Mouse (Mus musculus) limb, embryonic 14.5 days (tissue): ENCODE measurements around the gene Polm. TPM values are rescaled to one million over a fixed set of nuclear protein-coding genes. Genes with fewer than 3 reads are reported as not detected.

Source experiments
- ATAC-seq: fragments of 200-750 bp; cut with Nextera tagmentation; 2 replicates; pipeline ENCODE4 v1.8.0; 2017; ENCODE audit warnings: low read depth, moderate number of reproducible peaks, moderate TSS enrichment; ENCODE audit not compliant: low FRiP score
- DNase-seq: peaks from one replicate; pipeline ENCODE4 v3.0.0-alpha.2; 2015; ENCODE audit warnings: low spot score
- H3K27ac ChIP-seq: fragments of 300-500 bp; sonication (generic); replicated peaks from 2 replicates; pipeline ENCODE4 v1.5.1; 2014; ENCODE audit warnings: low read depth, mild to moderate bottlenecking, low read length, moderate library complexity, mixed read lengths
- H3K27me3 ChIP-seq: fragments of 300-500 bp; sonication (generic); 2 replicates; pipeline ENCODE4 v1.6.1; 2014; ENCODE audit warnings: low read length, mixed read lengths; ENCODE audit not compliant: control insufficient read depth, insufficient read depth
- H3K36me3 ChIP-seq: fragments of 300-500 bp; sonication (generic); 2 replicates; pipeline ENCODE4 v1.6.1; 2014; ENCODE audit warnings: mild to moderate bottlenecking, low read length, moderate library complexity, mixed read lengths; ENCODE audit not compliant: control insufficient read depth, insufficient read depth
- H3K4me1 ChIP-seq: fragments of 300-500 bp; sonication (generic); 2 replicates; pipeline ENCODE4 v1.6.1; 2014; ENCODE audit warnings: antibody characterized with exemption, low read length, mixed read lengths; ENCODE audit not compliant: control insufficient read depth, insufficient read depth
- H3K4me2 ChIP-seq: fragments of 300-500 bp; sonication (generic); replicated peaks from 2 replicates; pipeline ENCODE4 v1.6.1; 2014; ENCODE audit warnings: low read depth, mild to moderate bottlenecking, low read length, moderate library complexity; ENCODE audit not compliant: severe bottlenecking
- H3K4me3 ChIP-seq: fragments of 300-500 bp; sonication (generic); replicated peaks from 2 replicates; pipeline ENCODE4 v1.5.1; 2014; ENCODE audit warnings: low read length
- H3K9ac ChIP-seq: fragments of 300-500 bp; sonication (generic); 2 replicates; pipeline ENCODE4 v1.6.1; 2014; ENCODE audit warnings: mild to moderate bottlenecking, low read depth, low read length, moderate library complexity; ENCODE audit not compliant: severe bottlenecking
- H3K9me3 ChIP-seq: fragments of 300-500 bp; sonication (generic); 2 replicates; pipeline ENCODE4 v1.6.1; 2016; ENCODE audit warnings: low read length; ENCODE audit not compliant: control insufficient read depth
- POLR2A ChIP-seq: fragments of 200-500 bp; IDR thresholded peaks from 2 replicates; pipeline ENCODE4 v1.8.0; 2012; ENCODE audit warnings: inconsistent platforms, mild to moderate bottlenecking, moderate library complexity, borderline replicate concordance; ENCODE audit not compliant: insufficient read depth, insufficient read length; ENCODE audit errors: extremely low read depth
- WGBS: fragments of 180-500 bp; shearing (Covaris S2); extraction: QIAGEN DNeasy Blood & Tissue Kit; methylation state at CpG from one replicate; pipeline ENCODE4 v1.1.7; 2014; 5-methylcytosine and 5-hydroxymethylcytosine counted together
- polyA plus RNA-seq, 2 experiments: library from polyadenylated mRNA; depleted of rRNA in 1 of 2; stranded (reverse) in 1 of 2; unstranded in 1 of 2; fragments of >200 nt; fragmentation: Nextera tagmentation in 1 of 2; extraction: Ambion mirVana in 1 of 2; gene quantifications; 2 replicates each; pipeline versions ENCODE4 v1.2.1 to v1.2.3; 2012 to 2014

The Polm gene
- polyA plus RNA-seq, 2 experiments: 11.1 to 29.5 TPM

DNA sequence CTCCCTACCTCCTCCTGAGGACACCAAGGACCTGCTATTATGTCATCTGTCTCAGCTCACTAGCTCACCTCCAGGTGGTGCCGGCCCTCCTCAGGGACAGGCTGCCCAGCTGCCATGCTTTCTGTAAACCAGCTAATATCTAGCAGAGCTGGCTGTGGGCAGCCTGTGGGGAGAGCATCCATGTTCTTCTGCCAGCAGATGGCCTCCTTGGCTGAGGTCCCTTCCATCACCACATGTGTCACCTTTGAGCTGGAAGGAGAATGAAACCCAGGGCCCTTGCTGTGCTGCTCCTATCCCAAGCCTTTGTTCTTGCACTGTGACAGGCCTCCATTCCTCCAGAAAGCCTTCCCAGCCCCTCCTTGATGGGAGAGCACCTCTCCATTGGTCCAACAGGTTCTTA, 1.7 kb downstream of the Polm start:
- peaks cover 30% of the 10 kb centered on the region for H3K36me3 ChIP-seq
- H3K9ac ChIP-seq: no peak overlapping the region
- DNase-seq: no peak
- no peak overlapping the region for H3K27ac ChIP-seq
- WGBS: 33% methylated on average over 1 of the region's 1 CpGs
- H3K4me1 ChIP-seq: peaks cover 5% of the 10 kb centered on the region; the same call in 1 of the 2 replicates
- no peak for ATAC-seq
- no peak overlapping the region for H3K4me2 ChIP-seq
- TF ChIP-seq POLR2A: no peak
- no peaks in the 10 kb centered on the region for H3K9me3 ChIP-seq
- H3K4me3 ChIP-seq: no peak overlapping the region
- H3K27me3 ChIP-seq: no peaks in the 10 kb centered on the region

DNA sequence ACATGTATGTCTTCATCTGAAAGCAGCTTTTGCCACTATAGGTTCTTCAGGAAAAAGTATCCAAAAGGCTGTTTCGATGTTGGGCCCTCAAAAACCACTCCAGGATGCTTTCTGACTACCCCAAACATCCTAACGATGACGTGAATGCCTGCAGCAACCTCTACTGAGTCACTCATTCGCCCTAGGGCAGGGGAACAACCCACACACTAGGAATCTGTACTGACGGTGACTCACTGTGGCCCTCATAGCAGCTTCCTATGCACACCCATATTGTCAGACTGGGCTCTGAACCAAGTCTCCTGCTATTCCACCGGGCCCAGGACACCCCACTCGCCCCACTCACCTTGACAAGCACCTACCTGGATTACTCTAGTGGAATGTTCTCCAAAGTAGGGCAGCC, 2.8 kb downstream of the Polm start:
- Histone ChIP-seq H3K36me3 (peaks cover 36% of the 10 kb centered on the region), H3K4me2 (no peak overlapping the region), H3K9me3 (no peaks in the 10 kb centered on the region), H3K4me3 (no peak overlapping the region), H3K27ac (no peak overlapping the region), H3K4me1 (peaks cover 3% of the 10 kb centered on the region; the same call in 1 of the 2 replicates), H3K9ac (no peak overlapping the region), H3K27me3 (no peaks in the 10 kb centered on the region)
- DNase-seq: no peak
- ATAC-seq: no peak
- 86% methylated on average over 7 of the region's 7 CpGs for WGBS
- no peak for TF ChIP-seq POLR2A

DNA sequence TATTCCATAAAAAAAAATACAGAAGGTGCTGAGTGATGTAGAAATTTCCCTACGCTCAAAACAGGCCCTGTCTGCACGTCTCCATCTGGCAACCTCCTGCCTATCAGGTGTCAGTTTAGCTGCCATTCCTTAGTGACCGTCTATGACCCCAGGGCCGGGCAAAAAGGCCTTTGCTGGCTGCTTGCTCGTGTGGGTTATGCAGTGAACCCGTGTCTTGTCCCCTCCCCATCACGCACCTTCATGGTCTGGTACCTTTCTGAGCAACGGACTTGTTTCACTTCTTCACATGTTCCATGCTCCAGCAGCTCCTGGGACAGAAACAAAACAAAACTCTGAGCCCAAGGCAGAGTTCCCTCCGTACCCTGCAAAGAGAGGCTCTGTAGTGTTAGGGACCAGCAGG, 3.3 kb downstream of the Polm start:
- H3K4me1 ChIP-seq: no peaks in the 10 kb centered on the region; the same call in 1 of the 2 replicates
- no peak for TF ChIP-seq POLR2A
- WGBS: 79% methylated on average over 9 of the region's 9 CpGs
- ATAC-seq: no peak
- no peak overlapping the region for H3K4me2 ChIP-seq
- no peaks in the 10 kb centered on the region for H3K27me3 ChIP-seq
- H3K27ac ChIP-seq: no peak overlapping the region
- H3K9ac ChIP-seq: no peak overlapping the region
- H3K4me3 ChIP-seq: no peak overlapping the region
- H3K36me3 ChIP-seq: peaks cover 38% of the 10 kb centered on the region
- no peak for DNase-seq
- H3K9me3 ChIP-seq: no peaks in the 10 kb centered on the region

DNA sequence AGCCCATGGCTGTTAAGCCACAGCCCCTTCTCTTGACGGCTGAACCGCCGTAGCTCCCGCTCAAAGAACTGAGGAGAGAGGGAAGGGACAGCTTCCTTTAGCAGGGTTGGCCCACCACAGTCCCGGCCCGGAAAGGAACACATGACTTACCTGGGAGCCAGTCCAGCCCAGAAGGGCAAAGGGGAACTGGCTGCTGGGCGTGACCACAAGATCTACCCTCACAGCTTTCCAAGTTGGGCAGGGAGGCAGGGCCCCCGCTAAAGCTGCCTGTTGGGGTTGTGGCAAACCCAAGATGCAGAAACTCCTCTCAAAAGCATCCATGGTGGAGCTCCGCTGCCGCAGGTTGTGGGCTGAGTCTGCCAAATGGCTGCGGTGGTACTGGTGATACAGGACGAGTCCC, 8.5 kb downstream of the Polm start:
- Histone ChIP-seq H3K9ac (no peak overlapping the region), H3K9me3 (no peaks in the 10 kb centered on the region), H3K36me3 (peaks cover 52% of the 10 kb centered on the region), H3K4me3 (no peak overlapping the region), H3K27ac (no peak overlapping the region), H3K4me1 (no peaks in the 10 kb centered on the region), H3K27me3 (no peaks in the 10 kb centered on the region), H3K4me2 (no peak overlapping the region)
- no peak for TF ChIP-seq POLR2A
- 88% methylated on average over 12 of the region's 12 CpGs for WGBS
- DNase-seq (no peak), ATAC-seq (no peak)

DNA sequence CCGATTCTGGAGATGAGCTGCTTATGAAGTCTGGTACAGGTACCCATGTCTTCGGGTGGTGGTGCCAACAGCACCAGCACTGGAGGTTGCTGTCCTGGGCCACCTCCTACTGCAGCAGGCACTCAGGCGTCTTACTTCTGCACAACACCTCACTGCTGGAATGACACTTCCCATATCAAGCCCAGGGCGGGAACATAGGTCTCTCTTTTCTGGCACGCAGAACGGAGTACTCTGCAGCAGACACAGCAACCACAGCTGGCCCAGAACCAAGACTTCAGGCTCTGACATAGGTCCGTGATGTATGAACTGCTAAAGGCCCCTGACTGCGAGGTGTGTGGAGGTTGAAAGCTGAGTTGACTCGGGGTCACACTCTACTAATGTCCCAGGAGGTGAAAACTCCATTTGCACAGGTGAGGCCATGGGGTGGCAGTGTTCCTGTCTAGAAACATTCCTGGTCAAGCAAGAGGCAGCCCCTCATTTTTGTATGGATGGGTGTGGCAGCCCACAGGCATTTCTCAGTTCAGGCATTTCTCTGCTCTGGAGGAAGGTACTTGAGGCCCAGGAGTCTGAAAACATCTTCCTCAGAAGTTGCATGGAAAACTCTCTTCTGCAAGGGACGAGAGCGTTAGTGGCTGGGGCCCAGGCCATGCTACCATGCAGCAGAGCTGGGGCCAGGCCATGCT, 9.2 kb downstream of the Polm start:
- Histone ChIP-seq H3K4me1 (no peaks in the 10 kb centered on the region), H3K36me3 (peaks cover 46% of the 10 kb centered on the region), H3K4me3 (no peak overlapping the region), H3K4me2 (no peak overlapping the region), H3K9me3 (no peaks in the 10 kb centered on the region), H3K9ac (no peak overlapping the region), H3K27me3 (no peaks in the 10 kb centered on the region), H3K27ac (no peak overlapping the region)
- TF ChIP-seq POLR2A: no peak
- ATAC-seq (no peak), DNase-seq (no peak)
- 80% methylated on average over 11 of the region's 11 CpGs for WGBS

DNA sequence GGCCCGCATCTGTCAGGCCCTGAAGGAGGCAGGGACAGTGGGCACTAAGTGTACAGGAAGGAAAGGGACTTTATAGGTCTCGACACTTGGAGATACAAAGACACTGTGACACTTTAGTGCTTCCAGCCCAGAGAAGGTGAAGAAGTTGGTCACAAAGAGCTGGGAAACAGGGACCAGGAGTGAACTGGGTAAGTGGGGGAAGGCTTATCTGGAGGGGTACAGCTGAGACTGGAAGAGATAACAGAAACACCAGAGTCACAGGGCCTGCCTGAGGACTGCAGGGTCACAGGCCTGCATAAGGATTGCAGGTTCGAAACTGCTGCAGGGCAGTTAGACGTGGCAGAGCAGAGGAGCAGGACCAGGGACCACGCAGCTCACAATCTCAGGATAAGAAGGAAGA, 9.9 kb downstream of the Polm start:
- WGBS: 93% methylated on average over 5 of the region's 5 CpGs
- TF ChIP-seq POLR2A: no peak
- no peak for ATAC-seq
- no peak overlapping the region for H3K9ac ChIP-seq
- H3K9me3 ChIP-seq: no peaks in the 10 kb centered on the region
- H3K27me3 ChIP-seq: no peaks in the 10 kb centered on the region
- no peaks in the 10 kb centered on the region for H3K4me1 ChIP-seq
- peaks cover 42% of the 10 kb centered on the region for H3K36me3 ChIP-seq
- H3K27ac ChIP-seq: no peak overlapping the region
- no peak overlapping the region for H3K4me2 ChIP-seq
- H3K4me3 ChIP-seq: no peak overlapping the region
- no peak for DNase-seq
